Mouse (Mus musculus): ENCODE data around the gene Pdzd7.

Gene Pdzd7

DNA sequence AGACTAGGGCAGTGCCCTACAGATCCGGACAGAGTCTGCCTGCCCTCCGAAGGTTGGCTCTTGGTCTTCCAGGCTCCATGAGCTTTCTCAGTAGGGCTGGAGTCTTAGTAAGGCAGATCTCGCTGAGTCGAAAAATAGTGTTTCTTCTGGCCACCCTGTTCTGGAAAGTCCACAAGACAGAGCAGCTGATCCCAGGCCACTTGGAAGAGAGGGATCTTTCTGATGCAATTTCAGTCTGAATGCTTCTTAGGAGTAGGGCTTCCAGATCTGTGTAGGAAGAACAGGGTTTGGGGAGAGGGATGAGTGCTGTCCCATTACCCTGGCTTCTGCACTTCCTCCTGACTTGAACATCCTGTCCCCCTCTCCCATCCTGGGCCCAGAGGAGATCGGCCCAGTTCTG, at the start of gene Pdzd7:
Gene Pdzd7 (minus strand): TSS at position 67 of the 400 bp plus-strand sequence.
- no peak for DNase-seq

GRCm38 (mm10) chr19:45081841-45082550, 36.5 kb upstream of the Pdzd7 start:
- DNase-seq: peak; percentile 80

DNA sequence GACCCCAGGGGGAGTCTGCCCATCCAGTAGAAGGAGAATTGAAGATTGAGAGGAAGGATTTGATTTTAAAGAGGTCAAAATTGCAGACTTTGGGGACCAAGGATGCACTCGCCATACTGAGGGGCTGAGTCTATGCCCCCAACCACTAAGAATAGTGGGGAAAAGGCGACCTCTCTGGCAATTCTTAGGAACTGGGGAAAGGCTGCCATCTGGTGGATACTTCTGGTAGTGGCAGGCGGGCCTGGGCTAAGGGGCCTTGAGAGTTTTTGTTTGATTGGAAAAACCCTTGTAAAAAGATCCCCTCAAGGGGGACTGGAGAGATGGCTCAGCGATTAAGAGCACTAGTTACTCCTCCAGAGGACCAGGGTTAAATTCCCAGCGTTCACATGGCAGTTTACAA, 35.8 kb upstream of the Pdzd7 start:
- DNase-seq: peak; percentile 83

GRCm38 (mm10) chr19:45080711-45081110, 35.2 kb upstream of the Pdzd7 start:
- peak; percentile 26 for DNase-seq

DNA sequence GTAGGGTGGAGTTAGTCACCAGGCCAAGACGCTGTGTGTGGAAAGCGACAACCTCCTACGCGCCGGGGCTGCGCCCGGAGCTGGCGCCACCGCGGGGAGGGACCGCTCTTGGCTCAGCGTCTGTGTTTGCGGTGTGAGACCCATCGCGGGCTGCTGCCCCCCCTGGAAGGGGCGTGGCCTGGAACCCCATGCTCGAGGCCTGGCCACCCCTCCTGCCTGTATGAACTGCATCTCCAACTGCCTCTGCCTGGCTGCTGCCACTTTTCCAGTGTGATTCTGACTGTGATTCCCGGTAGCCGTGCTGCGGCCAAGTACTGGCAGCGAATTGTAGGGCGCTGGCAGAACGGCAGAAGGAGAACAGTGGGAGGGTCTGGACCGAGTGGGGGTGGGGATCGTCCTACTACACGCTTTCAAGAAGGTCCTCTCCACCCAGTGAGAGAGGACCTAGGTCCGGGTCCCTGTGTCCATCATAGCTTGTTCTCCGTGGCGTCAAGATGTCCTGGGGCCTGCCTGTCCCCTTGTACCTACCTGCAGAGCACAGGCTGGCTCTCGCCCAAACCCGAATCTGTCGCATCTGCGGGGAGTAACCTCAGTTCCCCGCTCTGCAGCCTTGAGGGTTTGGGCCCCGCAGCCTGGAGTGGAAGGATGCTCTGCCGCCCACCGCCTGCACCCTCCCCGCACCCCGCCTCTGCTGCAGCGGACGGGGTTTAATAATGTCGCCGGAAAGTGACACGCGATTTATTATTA, 34.4 kb upstream of the Pdzd7 start:
- peak; percentile 82 for DNase-seq

DNA sequence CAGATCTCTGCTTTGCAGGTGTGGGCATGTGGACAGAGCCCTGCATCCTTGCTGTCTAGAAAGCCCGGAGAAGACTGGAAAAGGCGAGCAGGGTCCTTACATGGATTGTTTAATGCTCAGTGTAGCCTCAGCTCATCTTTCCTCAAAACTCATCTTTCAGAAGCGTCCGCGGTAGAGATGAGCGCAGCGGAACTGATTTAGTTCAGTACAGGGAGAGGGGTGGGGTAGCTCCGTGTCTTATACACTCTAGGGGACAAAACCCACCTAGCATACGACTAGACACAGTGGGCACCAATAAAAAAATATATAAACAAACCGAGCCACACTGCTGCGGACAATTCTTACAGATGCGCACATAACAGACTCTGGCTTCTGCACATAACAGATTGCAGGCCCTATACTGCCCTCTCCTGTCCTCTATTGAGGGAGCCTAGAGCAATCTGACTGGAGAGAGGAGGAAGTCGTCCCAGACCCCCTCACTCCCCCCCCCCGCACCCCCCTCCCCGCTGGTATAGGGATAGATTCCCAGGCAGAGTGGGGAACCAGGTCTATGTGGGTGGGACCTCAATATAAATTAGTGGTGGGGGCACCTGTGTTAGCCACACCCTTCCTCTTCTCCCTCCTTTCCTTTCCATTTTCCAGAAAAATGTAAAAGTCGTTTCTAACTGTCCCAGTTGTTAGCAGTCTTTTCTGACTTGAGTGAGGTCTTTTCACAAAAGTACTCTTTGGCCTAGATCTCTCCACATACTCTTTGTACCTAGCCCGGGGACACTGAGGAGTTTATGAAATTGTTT, 33.7 kb upstream of the Pdzd7 start:
- peak; percentile 62 for DNase-seq

DNA sequence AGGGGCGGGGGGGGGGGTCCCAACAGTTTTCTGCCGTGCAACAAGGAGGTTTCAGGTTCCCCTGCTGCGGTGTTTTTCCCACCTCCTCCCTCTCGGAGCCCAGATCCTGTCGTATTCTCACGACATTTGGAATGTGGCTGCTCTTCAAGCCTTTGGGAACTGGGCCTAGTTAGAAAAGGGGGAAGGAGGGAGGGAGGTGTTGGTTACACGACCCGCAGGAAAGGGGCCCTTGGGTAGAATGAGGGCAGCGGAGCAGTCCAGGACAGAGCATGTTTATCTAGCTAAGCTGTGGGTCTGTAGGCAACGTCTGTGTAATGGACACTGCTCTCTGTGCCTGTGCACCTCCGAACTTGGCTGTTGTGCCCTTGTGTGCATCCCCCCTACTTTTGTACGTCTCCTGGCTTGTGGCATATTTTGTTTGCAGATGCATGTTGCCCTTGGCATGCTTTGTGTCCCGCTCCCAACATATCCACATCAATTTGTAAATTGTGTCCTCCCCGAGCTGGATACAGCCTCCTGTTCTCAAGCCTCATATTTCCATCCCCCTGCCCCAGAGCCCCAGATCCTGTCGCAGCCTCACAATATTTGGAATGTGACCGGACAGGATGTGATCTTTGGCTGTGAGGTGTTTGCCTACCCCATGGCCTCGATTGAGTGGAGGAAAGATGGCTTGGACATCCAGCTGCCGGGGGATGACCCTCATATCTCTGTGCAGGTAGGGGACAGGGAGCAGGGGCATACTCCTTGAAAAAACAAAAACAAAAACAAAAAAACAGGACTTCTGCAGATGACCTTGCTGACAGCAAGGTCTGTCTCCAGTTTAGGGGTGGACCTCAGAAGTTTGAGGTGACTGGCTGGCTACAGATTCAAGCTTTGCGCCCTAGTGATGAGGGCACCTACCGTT, 32.5 kb upstream of the Pdzd7 start:
- DNase-seq: no peak

DNA sequence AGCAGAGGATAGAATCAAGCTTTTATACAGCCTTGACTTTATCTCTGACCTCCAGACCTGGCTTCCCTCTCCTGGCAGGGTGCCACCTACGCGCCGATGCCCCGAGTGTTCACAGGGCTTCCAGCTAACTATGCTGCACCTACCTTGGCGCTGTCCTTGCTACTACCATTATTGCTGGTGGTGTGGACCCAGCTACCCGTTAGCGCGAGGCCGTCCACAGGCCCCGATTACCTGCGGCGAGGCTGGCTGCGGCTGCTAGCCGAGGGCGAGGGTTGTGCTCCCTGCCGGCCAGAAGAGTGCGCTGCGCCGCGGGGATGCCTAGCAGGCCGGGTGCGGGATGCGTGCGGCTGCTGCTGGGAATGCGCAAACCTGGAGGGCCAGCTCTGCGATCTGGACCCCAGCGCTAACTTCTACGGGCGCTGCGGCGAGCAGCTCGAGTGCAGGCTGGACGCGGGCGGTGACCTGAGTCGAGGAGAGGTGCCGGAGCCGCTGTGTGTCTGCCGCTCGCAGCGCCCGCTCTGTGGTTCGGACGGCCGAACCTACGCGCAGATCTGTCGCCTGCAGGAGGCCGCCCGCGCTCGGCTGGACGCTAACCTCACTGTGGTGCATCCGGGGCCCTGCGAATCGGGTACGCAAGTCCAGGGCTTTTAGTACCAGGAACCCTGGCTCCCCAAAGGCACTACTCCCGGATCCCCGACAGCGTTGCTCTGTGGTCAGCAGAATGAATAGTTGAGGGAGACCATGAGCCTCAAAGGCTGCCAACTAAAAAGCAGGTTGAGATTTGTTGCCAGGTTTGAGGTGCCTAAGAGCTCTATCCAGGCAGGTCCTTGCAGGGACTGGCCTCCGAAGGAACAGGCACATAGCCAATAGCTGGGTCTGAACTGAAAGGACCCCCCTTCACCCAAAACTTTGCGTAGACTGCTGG, 31.3 kb upstream of the Pdzd7 start:
- peak; percentile 76 for DNase-seq

- peak; percentile 48 for DNase-seq
These were observed 30.6 kb upstream of the Pdzd7 start for GRCm38 (mm10) chr19:45076036-45076575.

DNA sequence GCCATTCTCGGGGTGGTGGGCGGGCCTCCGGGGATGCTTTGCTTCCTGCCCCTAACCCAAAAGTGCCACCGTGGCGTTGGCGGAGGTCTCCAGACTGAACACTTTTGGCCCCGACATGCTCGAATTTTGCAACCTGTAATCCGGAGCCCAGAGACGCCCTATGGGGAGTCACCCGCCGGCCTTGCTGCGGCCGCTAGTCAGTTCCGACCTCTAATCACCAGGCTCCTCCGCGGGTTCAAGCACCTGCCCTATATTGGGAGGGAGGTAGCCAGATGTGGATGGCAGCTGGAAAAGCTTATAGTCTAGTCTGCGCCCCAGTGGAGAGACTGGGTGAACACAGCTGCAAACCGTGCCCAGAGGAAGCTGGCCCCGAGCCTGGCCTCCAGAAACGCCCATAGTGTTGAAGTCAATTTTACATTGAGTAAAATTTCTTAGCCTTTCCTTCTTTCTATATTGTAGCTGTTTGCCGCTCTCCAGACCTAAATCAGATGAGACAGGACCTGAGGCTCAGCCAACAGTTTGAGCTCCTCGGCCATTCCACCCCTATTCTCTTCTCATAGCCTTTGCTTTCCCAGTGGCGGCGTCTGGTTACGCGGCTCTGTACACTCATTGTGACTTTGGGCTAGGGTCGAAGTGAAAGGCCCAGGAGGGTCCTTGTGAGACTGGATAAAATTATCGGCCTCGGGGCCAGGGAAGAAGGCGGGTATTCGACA, 30.0 kb upstream of the Pdzd7 start:
- DNase-seq: no peak

DNA sequence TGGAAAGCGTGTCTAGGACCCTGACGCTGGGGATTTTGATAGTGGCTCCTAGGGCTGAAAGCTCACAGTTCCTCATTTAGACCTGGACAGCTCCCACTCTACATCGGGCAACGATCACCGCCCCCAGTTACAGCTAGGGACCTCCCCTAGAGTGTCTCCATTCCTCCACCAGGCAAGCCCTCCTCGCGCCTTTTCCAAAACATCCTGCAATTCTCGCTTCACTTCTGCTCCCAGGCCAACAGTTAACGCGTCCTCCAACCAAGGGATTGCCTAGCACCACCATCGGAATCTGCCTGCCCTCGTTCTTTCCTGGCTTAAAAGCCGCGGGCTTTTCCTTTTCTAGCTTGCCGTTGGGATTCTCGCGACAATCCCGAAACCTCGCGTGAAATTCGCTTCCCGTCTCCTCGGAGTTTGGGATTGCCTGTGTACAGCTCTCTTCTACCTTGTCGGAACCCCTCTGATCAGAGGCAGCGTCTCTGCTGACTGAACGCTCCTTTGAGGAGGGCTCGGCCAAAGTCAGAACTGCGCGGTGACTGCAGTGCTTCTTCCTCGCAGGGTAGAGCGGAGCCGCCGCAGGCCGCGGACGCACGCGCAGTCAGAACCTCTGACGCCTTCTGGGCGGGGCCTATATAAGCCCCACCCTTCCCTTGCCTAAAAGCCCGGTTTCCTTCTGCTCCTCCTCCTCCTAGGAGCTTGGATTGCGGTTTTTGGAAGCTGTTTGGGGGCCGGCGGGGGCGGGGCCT, 29.2 kb upstream of the Pdzd7 start, which contains the start of gene Kazald1:
Gene Kazald1 (plus strand): TSS at position 662 of the 743 bp plus-strand sequence.
- peak; percentile 97 for DNase-seq

DNA sequence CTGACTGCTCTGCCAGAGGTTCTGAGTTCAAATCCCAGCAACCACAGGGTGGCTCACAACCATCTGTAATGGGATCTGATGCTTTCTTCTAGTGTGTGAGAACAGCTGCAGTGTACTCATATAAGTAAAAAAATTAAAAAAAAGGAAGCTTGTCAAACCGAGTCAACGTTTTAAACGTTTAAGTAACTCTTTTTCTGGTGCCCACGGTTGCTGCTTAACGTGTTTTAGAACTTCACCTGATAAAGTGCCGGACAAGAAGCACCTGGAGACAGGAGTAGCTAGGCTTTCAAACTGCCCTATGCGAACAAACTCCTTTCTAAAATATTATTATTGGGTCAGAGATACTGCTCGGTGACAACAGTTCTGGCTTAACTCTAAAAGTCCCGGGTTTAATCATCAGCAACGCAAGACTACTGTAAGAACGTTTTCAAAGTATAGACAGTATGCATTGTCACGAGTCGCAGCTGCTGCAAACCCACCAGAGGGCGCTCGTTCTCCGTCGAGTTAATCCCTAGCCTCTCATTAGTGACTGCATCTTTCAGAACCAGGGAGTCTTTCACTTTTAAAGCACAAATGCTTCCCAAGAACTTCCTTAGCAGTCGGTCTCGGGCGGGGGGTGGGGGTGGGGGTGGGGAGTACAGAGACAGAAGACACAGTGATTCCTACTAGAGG, 28.5 kb upstream of the Pdzd7 start:
- peak; percentile 89 for DNase-seq

DNA sequence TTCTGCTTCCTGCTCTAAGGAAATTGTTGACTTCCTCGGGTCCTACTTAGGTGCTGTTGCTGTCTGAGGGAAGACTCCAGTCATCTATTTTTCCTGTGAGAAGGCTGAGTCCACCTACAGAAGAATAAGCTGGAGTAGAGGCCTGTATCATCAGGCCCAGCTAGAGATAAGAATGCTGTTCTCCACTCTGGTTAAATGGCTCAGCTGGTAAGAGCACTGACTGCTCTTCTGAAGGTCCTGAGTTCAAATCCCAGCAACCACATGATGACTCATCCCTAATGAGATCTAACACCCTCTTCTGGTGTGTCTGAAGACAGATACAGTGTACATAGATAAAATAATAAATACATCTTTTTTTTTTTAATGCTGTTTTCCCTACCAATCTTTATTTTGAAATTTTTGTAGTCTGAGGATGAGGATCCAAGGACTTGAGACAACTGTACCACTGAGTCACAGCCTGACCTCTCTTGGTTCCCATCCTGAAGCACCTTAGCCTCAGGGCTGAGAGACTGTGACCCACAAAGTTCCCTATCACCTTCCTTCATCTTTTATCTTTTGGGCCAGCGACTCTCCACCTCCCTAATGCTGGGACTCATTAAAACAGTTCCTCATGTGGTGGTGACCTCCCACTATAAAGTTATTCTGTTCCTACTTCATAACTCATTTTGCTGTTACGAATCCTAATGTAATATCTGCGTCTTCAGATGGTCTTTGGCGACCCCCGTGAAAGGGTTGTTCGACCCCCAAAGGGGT, 22.4 kb upstream of the Pdzd7 start:
- DNase-seq: no peak

GRCm38 (mm10) chr19:45067170-45067569, 21.7 kb upstream of the Pdzd7 start:
- no peak for DNase-seq

- no peak for DNase-seq
These were observed 19.7 kb upstream of the Pdzd7 start for GRCm38 (mm10) chr19:45065226-45065625.

DNA sequence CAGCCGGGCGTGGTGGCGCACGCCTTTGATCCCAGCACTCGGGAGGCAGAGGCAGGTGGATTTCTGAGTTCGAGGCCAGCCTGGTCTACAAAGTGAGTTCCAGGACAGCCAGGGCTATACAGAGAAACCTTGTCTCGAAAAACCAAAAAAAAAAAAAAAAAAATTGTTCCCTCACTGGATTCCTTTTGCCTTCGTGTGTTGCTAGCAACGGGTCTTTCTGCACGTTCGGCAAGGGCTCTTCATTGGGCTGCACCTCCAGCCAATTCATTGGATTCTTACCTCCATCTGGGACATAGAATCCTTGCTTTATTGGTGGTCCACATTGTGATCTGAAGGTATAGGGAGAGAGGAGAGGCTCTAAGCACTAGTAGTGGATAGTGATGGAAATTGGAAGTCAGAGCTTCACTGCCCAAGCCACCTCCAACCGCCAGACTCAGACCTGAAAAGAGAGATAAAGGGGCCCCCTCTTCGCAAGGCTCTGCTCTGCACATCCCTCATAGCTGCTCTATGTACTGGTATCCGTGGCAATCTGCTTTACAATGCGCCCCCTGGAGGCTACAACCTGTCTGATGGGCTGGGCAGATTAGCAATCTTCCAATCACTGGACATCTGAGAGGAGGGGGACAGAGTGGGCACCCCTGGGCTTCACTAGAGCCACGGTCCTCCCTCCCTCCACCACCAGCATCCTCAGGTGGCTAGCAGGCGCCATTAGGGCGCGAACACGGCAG, 18.2 kb upstream of the Pdzd7 start:
- DNase-seq: peak; percentile 71

- DNase-seq: no peak
These were observed 13.3 kb upstream of the Pdzd7 start for GRCm38 (mm10) chr19:45058841-45059240.
